Mouse (Mus musculus) testis, postnatal 10 days (tissue): ENCODE data around the gene Gm17581.
"Not testable (repeated sequence)": the region's sequence is repeated elsewhere in the genome, so short reads cannot be mapped to it uniquely, and the experiment has no call there.

Source experiments
- DNase-seq: peaks from one replicate; pipeline ENCODE4 v3.0.0; 2021; ENCODE audit warnings: low spot score

The Gm17581 gene

DNA sequence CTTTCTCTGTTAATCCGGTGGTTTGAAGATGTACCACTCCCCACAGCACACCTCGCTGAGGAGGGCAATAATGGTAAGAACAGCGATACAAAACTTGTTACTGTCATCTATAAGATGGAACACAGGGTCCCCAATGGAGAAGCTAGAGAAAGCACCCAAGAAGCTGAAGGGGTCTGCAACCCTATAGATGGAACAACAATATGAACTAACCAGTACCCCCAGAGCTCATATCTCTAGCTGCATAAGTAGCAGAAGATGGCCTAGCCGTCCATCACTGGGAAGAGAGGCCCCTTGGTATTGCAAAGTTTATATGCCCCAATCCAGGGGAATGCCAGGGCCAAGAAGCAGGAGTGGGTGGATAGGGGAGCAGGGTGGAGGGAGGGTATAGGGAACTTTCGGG, at the start of gene Gm17581:
Gene Gm17581, minus strand, starts transcription at position 101 of the 400 bp plus-strand sequence.
- DNase-seq = not testable (repeated sequence)

DNA sequence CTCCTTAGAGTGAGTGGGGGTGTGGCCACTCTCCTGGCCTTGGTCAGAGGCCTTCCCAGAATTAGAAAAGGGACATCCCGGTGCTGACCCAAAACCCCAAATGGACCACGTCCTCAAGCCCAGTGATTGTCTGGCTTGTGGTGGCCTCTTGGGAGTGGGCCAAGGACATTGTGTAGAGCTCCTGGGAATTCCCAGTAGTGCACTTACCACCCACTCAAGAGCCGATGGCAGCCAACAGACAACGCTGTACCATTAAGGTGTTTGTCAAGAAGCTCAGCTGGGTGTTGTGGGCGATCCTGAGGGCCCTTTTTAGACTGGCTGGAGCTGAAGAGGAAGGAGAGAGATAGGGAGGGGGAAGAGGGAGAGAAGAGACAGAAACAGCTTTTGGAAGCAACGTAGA, 48.9 kb upstream of the Gm17581 start:
- no peak for DNase-seq

DNA sequence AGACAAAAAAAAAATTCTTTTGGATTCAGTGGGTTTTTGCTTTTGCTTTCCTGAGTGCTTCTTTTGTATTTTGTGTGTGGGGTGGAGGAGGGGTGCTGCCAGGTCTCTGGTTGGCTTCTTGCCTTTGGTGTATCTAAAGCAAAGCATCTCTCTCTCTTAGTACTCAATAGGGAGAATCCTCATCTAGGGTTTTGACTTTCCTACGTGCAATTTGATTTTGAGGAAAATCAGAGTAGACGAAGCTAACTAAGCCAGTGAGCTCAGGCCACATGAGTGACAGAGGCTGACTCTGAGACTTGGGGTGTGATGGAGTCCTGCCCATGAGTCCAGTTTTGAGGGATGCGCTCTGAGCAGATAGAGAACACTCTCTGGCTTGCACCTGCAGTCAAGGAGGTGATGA, 43.8 kb upstream of the Gm17581 start:
- no peak for DNase-seq

DNA sequence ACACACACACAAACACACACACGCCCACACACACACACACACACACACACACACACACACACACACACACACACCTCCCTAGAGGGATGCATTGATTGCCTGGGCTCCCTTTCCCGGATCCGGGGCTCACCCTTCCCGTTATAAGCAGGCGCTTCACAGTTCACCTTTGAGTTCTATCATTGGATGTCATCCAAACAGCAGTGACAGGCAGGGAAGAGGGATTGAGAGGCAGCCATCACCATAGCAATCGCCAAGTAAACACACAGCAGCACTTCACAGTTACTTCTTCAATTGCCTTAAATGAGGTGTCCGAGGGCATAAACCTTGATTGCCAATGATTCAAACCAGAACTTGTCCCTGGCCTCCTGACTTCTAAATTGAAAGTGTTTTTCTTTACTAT, 43.4 kb upstream of the Gm17581 start:
- DNase-seq = no peak

DNA sequence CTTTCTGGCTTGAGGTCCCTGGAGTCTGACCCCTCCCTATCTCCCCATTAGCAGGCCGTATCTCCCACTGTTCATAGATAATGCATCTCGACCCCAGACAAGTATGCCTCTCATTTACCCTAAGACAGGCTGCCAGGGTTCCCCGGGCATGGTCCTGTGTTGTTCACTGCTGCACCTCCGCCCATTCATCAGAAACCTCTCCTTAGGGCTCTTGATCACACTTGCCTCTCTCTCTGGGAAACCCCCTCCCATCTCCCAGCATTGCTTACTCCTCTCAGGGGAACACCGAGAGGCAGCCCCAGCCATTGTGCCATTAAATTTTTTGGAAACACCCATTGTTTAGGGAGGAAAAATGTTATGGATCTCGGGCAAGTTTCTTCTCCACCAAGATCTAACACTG, 42.3 kb upstream of the Gm17581 start:
- no peak for DNase-seq

DNA sequence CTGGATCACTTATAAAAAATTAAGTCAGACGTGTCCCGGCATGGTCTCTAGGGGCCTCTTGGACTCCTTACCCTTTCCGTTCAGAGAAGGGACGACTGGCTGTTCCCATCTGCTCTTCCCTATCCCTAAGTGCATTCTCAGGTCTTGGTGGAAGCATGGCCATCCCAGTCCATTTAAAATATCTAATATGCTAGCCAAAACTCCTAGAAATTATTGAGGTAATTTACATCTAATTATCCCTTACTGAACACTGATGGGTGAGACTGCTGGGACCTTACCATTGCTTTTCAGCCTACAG, 42.0 kb upstream of the Gm17581 start:
- no peak for DNase-seq

DNA sequence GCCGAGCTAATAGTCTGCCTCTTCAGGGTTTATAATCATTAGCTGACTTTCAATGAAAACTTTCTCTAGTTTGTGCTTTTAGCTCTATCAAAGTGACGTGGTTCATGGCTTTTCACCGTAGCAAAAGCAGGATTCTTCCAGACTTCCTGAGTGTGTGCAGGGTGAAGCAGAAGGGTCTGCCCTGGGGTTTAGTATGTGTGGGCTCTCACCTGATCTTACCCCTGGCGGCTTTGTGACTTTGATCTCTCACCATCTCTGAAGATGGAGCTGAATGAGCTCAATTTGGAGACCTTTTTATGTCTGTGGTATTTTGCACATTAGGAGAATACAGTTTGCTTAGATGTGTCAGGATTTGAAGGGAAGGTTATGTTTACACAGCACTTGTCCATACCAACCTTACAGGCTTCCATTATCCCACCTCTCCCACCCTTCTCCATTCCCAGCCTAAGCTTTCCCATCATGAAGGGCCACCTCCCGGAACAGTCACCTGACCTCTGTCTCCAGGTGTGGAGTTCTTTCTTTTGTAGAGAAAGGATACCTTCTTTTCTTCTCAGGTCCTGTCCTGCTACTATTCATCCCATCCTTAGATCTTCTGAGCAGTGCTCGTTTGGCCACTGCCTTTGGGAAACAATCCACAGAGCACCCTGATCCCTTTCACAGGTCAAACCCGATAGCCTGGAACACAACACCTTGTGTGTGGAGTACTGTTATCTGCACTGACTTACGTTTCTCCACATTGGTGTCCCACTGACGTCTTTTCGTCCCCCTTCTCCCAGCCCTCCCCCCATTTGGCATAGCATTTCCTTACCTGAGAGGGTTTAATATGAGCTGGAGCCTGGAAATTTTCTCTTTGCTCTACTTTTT, 41.4 kb upstream of the Gm17581 start:
- DNase-seq = no peak

DNA sequence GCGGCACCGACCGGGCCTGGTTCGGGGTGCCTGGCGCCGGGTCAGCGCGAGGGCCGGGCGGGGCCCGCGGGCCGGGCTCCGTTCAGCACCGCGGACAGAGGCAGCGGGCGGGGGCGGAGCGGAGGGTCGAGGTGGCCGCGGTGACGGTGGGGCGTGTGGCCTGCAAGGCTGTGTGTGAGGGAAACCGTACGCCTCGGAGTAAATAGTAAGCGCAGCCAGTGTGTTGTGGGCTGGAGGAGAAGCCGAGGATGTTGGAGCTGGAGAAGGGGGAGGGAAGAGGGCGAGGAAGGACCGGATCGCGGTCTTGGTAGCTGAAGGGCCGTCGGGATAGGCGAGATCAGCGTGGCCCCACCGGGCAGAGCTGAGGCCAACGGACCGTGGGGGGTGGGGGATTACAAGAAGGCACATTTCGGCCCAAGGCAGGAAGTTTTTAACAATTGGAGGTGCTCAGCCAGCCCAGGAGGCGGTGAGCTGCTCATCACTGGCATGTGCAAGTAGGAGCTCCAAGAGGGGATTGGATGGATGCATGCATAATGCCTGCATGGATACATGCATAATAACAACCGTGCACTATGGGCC, 40.1 kb upstream of the Gm17581 start:
- peak; percentile 84 for DNase-seq

DNA sequence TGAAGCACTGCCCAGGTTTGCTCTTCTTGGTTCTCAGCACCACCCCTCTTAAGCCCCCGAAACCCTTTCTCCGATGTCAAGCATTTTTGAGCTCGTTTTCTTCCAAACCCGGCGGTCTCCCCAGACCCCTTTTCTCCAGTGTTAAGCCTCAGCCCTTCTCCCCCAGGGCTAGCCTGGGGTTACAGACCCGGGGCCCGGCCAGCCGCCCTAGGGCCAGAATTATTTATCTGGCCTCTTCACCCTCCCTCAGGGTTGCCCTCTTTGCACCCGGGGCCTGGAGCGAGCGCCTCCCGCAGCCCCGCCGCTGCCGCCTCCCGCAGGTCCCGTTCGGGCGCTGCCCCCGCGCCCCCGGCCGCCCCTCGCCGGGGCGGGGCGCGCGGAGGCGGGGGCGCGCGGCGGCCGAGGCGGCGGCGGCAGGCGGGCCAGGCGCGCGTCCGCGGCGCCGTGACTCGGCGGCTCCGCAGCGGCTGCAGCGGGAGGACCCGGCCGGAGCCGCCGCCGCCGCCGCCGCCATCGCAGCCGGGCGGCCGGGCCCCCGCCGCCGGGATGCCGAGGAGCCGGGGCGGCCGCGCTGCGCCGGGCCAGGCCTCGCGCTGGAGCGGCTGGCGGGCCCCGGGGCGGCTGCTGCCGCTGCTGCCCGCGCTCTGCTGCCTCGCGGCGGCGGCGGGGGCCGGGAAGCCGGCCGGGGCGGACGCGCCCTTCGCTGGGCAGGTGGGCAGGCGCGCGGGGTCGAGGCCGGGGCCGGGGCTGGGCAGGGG, 39.4 kb upstream of the Gm17581 start, which contains the start of gene Mmp24:
Gene Mmp24, plus strand, starts transcription at position 416 of the 758 bp plus-strand sequence.
- DNase-seq = no peak

DNA sequence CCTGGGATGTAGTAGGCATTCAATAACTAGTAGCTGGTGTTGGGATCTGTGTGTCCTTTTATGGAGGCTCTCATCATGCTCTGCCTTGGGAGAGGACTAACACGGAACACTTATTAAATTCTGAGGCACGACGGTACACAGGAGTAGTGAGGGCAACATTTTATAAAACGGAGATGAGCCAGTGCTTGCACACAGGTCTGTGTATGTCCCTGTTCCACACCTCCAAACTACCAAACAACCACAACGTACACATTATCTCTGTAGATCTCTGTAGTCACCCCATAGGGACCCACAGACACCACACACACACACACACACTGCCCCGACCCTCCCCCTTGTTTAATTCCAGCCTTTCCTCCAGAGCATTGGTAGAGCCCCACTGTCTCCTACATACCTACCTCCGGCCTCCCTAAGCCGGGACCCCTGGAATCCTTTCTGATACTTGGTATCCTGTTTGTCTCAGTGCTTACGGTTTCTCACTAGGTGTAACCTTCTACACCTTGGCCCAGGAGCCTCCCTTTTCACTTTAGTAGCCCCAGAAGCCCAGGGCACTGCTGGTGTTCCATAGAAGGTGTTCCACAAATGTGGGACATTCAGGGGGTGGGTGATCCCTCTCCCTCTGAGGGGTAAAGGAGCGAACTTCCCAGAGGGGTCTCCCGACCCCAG, 38.7 kb upstream of the Gm17581 start:
- DNase-seq = no peak

DNA sequence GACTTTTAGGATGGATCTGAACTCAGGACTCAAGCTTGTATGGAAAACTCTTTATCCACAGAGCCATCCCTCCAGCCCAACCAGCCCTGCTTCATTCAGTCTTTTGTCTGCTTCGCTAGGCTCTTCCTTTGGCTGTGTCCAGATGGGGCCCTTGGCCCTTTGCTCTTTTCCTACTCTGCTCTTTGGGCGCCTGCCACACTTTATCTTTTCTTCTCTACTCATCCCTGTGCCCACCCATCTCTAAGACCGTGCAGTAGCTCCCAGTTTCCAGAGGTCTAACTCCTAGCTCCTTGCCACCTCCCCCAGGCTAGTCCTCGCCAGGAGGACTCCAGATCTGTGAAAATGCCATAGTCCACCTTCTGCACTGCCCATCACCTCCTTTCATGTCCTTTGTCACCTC, 38.0 kb upstream of the Gm17581 start:
- no peak for DNase-seq

DNA sequence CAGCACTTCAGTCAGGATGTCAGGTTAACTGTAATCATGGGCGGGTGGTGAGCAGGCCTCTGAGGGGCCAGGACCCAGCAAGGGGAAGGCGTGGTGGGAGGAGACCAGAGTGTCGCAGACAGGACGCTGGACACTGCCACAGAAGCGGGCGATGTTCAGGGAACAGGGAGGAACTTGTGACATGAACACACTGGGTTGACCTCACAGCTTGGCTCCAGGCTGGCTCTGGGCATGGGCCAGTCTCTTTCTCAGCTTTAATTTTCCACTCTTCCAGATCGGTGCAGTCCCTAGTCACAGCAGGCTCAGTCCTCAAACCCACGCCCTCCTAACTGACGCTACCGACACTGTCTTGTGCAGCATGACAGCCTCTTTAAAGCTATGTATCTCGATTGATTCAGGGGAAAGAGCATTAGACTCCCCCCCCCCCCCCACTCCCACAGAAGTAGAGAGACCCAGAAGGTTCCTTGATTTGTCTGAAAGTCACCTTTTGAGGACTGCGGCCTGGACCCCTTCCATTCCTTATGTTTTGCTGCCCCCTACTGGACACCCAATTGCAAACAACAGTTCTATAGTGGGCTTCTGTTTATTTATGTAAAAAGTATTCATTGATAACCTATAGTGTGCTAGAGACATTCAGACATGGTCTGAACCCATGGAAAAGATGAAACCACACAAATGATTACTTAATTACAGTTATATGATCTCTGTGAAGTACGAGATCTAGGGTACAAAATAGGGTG, 29.2 kb upstream of the Gm17581 start:
- DNase-seq = peak; percentile 90

DNA sequence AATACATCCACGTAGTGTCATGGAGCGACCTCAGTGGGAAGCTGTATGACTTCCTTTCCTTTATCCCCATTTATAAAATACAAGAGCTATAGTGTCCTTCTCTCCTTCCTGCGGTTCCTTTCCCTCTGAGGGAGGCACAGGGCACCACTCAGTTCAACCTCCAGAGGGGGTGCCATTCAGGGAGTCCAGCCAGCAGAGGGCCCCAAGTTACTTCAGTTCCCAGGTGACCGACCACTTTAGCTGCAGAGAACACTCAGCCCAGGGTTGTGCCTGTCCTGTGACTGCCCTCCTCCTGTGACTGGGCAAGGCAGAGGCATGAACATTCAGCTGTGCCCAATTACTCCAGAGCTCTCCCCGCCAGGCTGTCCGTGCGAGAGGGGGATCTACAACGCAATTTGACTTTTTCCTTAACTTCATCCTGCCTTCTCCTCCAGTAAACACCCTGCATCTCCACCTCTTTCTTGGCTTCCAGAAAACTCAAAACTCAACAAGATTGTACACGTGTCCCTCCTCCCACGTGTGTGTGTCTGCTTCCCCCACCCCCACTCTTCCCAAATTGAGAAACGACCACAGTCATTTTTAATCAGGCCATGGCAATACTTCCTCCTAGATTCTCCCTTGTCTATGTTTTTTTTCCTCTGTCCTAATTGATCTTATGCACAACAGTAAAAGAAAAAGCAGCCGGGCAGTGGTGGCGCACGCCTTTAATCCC, 21.3 kb upstream of the Gm17581 start:
- no peak for DNase-seq

DNA sequence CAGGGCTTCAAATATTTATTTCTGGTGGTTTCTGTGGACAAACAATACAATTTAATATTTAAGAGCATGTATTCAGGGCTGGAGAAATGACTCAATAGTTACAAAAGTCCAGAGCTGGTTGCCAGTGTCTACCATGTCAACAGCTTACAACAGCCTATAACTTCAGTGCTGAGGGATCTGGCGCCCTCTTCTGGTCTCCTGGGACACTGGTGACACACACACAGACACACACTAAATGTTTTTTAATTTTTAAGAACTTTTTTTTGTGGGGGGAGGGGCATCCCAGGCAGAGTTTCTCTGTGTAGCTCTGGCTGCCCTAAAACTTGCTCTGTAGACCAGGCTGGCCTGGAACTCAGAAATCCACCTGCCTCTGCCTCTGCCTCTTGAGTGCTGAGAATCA, 20.1 kb upstream of the Gm17581 start:
- DNase-seq = peak; percentile 79

DNA sequence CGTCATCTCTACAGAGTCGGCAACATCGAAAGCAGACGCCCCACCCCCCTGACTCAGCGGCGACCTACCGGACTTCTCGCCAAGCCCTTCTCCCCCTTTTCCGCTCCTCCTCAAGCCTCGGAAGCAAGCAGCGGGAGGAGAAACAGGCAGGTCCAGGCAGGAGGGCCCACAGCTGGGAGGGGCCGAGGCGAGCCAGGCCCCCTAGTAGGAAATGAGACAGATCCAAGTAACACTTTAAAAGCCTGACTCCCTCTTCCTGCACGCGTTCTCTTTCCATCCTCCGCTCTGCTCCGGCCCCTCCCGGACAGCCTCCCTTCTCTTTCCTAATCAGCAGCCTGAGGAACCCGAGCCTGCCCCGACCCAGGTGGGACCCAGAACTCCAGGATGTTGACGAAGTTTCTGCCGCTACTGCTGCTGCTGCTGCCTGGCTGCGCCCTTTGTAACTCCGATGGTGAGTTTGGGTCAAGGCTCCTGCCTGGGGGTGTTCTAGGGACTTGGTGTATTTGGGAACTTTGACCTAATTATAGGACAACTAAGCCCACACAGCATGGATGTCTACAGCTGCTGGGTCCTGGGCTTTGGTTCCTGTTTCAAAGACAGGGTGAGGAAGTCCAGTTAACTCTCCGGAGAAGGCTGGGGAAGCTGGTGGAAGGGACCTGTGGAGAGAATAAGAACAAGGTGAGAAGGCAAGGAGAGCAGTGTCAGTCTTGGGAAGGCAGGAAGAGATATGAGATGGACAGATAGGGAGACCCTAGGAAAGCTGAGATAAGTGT, 15.5 kb upstream of the Gm17581 start, which contains the start of gene Procr:
Gene Procr, plus strand, starts transcription at position 104 of the 773 bp plus-strand sequence.
- DNase-seq = peak; percentile 57

DNA sequence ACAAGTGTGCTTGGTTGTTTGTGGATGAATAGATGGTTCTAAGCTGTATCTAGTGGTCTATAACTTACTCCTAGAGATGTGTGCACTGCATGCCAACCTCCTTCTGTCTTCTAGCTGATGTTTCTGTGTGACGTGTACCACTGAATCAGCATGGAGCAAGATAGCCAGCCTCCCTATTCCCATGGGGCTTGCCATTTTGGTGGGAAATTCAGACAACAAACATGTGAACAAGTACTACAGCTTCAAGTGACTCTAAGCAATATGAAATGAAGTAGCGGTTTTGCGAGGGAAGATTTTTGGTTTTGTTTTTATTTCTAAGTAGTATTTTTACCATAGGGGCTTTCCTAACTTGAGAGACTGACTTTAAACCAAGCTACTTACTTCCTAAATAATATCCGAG, 13.7 kb upstream of the Gm17581 start:
- no peak for DNase-seq

DNA sequence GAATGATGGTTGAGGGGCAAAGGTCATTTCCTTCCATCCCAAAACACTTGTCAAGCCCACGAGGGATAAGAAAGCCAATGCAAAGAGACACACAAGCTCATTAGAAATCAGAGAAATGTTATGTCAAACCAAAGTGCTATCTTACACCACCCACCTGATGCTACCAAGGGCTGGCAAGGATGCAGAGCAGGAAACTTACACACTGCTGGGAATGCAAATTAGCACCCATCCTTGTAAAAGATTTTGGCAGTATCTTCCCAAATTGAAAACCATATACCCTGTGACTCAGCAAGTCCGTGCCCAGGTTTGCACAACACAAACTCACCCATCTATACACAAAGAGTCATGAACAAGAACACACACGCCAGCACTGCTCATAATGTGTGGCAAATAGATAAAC, 9.8 kb upstream of the Gm17581 start:
- DNase-seq = no peak

DNA sequence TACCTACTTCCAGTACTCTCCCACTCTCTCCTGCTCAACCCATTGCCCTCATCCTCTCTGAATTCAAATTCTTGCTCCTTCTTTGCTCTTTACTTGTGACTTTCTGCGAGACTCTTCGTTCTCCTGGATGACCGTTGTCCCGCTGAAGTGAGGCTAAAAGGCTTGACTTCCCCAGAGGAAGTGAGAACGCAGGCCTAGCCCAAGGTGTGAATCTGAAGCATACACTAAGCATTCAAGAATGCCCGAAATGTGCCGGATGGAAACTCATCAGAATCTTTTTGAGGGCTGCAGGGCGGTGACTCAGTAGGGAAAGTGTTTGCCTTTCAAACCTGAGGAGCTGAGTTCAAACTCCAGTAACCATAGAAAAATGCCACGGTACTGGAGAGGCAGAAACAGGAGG, 7.7 kb upstream of the Gm17581 start:
- DNase-seq = no peak

DNA sequence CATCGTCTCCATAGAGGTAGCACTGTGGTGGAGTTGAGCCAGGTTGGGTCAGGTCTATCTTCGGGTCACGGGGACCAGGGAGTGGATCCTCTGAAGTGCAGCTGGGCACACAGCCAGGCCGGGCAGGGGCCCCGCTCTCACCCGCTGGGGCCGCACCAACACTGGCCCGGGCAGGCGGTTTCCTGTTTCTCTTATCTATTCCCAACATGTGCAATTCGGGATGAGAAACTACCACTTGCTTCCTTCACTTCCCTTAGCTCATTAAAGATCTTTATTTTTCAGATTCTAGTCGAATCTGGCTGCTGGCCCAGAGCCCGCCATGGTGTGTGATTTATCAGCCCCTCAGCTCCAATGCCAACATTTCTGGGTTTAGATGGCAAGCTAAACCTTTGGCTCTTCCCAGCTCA, 7.3 kb upstream of the Gm17581 start:
- DNase-seq = peak; percentile 63

DNA sequence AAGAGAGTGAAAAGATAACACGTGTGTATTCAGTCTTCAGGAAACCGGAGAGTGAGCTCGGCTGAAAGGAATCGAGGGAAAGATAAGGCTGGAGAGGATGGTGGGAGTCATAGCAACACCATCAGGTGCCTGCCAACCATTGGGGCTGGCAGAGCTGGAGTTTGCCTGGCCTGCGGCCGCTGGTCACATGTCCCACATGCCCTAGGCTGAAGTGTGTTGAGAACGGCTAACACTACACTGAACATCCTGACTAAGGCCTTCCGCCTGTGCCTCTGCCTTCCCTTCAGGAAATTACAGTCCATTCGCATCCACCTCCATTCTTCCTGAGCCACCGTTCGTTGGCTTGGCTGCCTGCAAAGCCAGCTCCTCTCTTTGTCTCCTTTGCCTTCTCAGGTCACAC, 6.5 kb upstream of the Gm17581 start:
- DNase-seq = no peak
